20 mouse cellular contexts compared by ENCODE assay signal in the genomic region with DNA sequence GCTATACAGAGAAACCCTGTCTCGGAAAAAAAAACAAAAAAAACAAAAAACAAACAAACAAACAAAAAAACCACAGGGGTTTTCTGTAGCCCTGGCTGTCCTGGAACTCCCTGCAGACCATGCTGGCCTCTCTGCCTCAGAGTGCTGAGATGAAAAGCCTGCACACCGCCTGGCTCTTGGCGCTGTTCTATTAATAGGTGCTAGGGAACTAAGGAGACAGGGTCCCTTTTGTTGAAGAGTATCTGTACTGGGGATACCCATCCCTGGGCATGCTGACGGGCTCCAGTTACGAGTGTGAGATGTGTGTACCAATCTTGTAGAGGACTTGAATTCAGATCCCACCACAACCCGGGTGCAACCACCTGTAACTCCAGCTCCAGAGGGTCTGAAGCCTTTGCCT. TPM values are rescaled to one million over a fixed set of nuclear protein-coding genes. Genes with fewer than 3 reads are reported as not detected.
DNase-seq lines count a peak whose midpoint lies in the region; ATAC-seq and TF ChIP-seq lines count a peak whose summit lies in the region.
"Had no signal": no experiment of that assay in that cellular context is flagged by ENCODE, and none has a peak within 500 bp of the region (broad histone marks: within the 10 kb centered on the region; RNA-seq: fewer than 3 reads in every experiment).

No protein-coding gene starts in this region.

- H3K4me2 ChIP-seq in heart, embryonic 13.5 days = no peak overlapping the region
- peak overlapping the region; percentile 48 for H3K4me2 ChIP-seq in intestine, embryonic 15.5 days (replicated peaks)
- H3K4me2 ChIP-seq: forebrain, embryonic 13.5 days; hindbrain, embryonic 14.5 days had no signal

- intact Hi-C loops in gastrocnemius, adult 2 months (cut with DNase I) = loop anchor here (2.0 kb wide), 1 partner anchor 105 kb away; no protein-coding TSS in a partner anchor
- intact Hi-C loops in heart, postnatal 36 days (cut with DNase I) = loop anchor here (1.0 to 2.0 kb wide), 2 partner anchors 35 to 105 kb away; no protein-coding TSS in a partner anchor

- no peaks in the 10 kb centered on the region for H3K36me3 ChIP-seq in heart, embryonic 13.5 days
- no peaks in the 10 kb centered on the region for H3K36me3 ChIP-seq in intestine, embryonic 15.5 days
- no peaks in the 10 kb centered on the region for H3K36me3 ChIP-seq in small intestine, adult 2 months (ENCODE audit: control insufficient read depth, insufficient read depth, low read length)
- H3K36me3 ChIP-seq: embryonic facial prominence, embryonic 10.5 days; G1E; hindbrain, embryonic 10.5 days had no signal

- ATAC-seq in heart, embryonic 13.5 days (ENCODE audit: extremely low read depth, insufficient number of reproducible peaks, low FRiP score, low TSS enrichment) = no peak
- no peak for ATAC-seq in intestine, embryonic 15.5 days
- ATAC-seq: CD4-positive, CD25-positive, alpha-beta regulatory T cell, adult 4 months; forebrain, embryonic 13.5 days; forebrain, postnatal 0 days had no signal

- no peak for DNase-seq in gastrocnemius, adult 2 months
- no peak for DNase-seq in gastrocnemius, adult 8-10 months (ENCODE audit: low spot score in 2 of 2)
- DNase-seq in heart, postnatal 36 days = no peak
- DNase-seq in kidney, adult 18-20 months = no peak
- DNase-seq: adrenal gland, adult 8-10 months; adrenal gland, postnatal 36 days; B cell, adult 2 months; cerebellum, adult 2 months; cerebellum, postnatal 10 days; forebrain, postnatal 0 days had no signal

- H3K9ac ChIP-seq in heart, embryonic 13.5 days = no peak overlapping the region
- no peak overlapping the region for H3K9ac ChIP-seq in intestine, embryonic 15.5 days
- H3K9ac ChIP-seq: forebrain, embryonic 13.5 days; forebrain, postnatal 0 days; hindbrain, embryonic 14.5 days had no signal

- TF ChIP-seq POLR2A in small intestine, adult 2 months (IDR thresholded peaks at IDR 0.05; ENCODE audit: low read depth, low read length) = no peak

- H3K4me1 ChIP-seq in heart, embryonic 13.5 days = peaks cover 34% of the 10 kb centered on the region
- peaks cover 14% of the 10 kb centered on the region for H3K4me1 ChIP-seq in intestine, embryonic 15.5 days (replicated peaks)
- peaks cover 9% of the 10 kb centered on the region for H3K4me1 ChIP-seq in small intestine, adult 2 months (ENCODE audit: control insufficient read depth, insufficient read depth, insufficient read length, low read length)

- peak overlapping the region; percentile 51; the same call in 1 of the 2 replicates for H3K27ac ChIP-seq in gastrocnemius, adult 2 months
- H3K27ac ChIP-seq in heart, embryonic 13.5 days (replicated peaks) = peak overlapping the region; percentile 78
- H3K27ac ChIP-seq in intestine, embryonic 15.5 days = no peak overlapping the region
- H3K27ac ChIP-seq in small intestine, adult 2 months (ENCODE audit: insufficient read depth, low read depth, low read length) = peak overlapping the region; percentile 89
- H3K27ac ChIP-seq: embryonic facial prominence, embryonic 10.5 days; forebrain, embryonic 13.5 days; hindbrain, embryonic 10.5 days; hindbrain, embryonic 14.5 days had no signal

- H3K27me3 ChIP-seq in heart, embryonic 13.5 days (replicated peaks) = peaks cover 5% of the 10 kb centered on the region; the same call in 1 of the 2 replicates
- no peaks in the 10 kb centered on the region for H3K27me3 ChIP-seq in intestine, embryonic 15.5 days (replicated peaks)
- no peaks in the 10 kb centered on the region for H3K27me3 ChIP-seq in small intestine, adult 2 months (ENCODE audit: control insufficient read depth, insufficient read depth, low read length)

- TF ChIP-seq CTCF in gastrocnemius, adult 2 months (IDR thresholded peaks at IDR 0.05) = no peak
- no peak for TF ChIP-seq CTCF in small intestine, adult 2 months (IDR thresholded peaks at IDR 0.05; ENCODE audit: extremely low read depth, insufficient read length, insufficient replicate concordance, low read depth, low read length)

- no peak overlapping the region for H3K4me3 ChIP-seq in gastrocnemius, adult 2 months
- no peak overlapping the region for H3K4me3 ChIP-seq in heart, embryonic 13.5 days
- no peak overlapping the region for H3K4me3 ChIP-seq in intestine, embryonic 15.5 days (replicated peaks)
- peak overlapping the region; percentile 25 for H3K4me3 ChIP-seq in small intestine, adult 2 months (ENCODE audit: low read depth, low read length)
- H3K4me3 ChIP-seq: forebrain, embryonic 13.5 days; hindbrain, embryonic 10.5 days had no signal

- no peaks in the 10 kb centered on the region for H3K9me3 ChIP-seq in heart, embryonic 13.5 days
- no peaks in the 10 kb centered on the region for H3K9me3 ChIP-seq in intestine, embryonic 15.5 days
- H3K9me3 ChIP-seq: forebrain, embryonic 13.5 days; hindbrain, embryonic 10.5 days had no signal

- WGBS in heart, embryonic 13.5 days = 45% methylated on average over 6 of the region's 6 CpGs
- 72% methylated on average over 6 of the region's 6 CpGs for WGBS in intestine, embryonic 15.5 days
- WGBS in small intestine, adult 2 months = 33% methylated on average over 6 of the region's 6 CpGs

RNA-seq across cellular contexts. Expression of a gene that starts 5.9 kb away (rescaled TPM):
- 10 to 100 TPM; 22.8 to 23.1 TPM for total RNA-seq in gastrocnemius, adult 2 months (2021)
- 10 to 100 TPM; 13.4 to 21.4 (median 19.1) TPM for total RNA-seq in gastrocnemius, adult 8-10 months (2022)
- 29.0 and 32.4 TPM in 2 replicates for polyA plus RNA-seq in heart, embryonic 13.5 days (2015; fragmentation: Nextera tagmentation; extraction: Ambion mirVana)
- total RNA-seq in heart, postnatal 36 days (2021) = 100 to 1,000 TPM; 207 TPM
- 21.4 and 23.0 TPM in 2 replicates for polyA plus RNA-seq in intestine, embryonic 15.5 days (2015; fragmentation: Nextera tagmentation; extraction: Ambion mirVana)
- polyA plus RNA-seq in small intestine, adult 2 months (2012; rRNA removed) = 55.9 and 89.2 TPM in 2 replicates
- polyA plus RNA-seq: G1E had no signal

RNA-seq across cellular contexts. Expression of a gene that starts 14.9 kb away (rescaled TPM):
- total RNA-seq in gastrocnemius, adult 2 months (2021) = 1 to 10 TPM; 1.8 to 2.2 TPM
- 1 to 10 TPM in 2 of 4 experiments, under 1 TPM in 2; 0.78 to 1.1 (median 1.0) TPM for total RNA-seq in gastrocnemius, adult 8-10 months (2022)
- polyA plus RNA-seq in heart, embryonic 13.5 days (2015; fragmentation: Nextera tagmentation; extraction: Ambion mirVana) = 9.5 and 10.8 TPM in 2 replicates
- 1 to 10 TPM; 3.3 to 4.0 TPM for total RNA-seq in heart, postnatal 36 days (2021)
- 24.9 and 26.7 TPM in 2 replicates for polyA plus RNA-seq in intestine, embryonic 15.5 days (2015; fragmentation: Nextera tagmentation; extraction: Ambion mirVana)
- polyA plus RNA-seq in small intestine, adult 2 months (2012; rRNA removed) = 19.1 and 40.2 TPM in 2 replicates
- polyA plus RNA-seq: CD4-positive, CD25-positive, alpha-beta regulatory T cell, adult 4 months had no signal

RNA-seq across cellular contexts. Expression of a gene that starts 44.9 kb away (rescaled TPM):
- total RNA-seq in gastrocnemius, adult 2 months (2021) = 1 to 10 TPM in 1 of 2 experiments, not detected in 1; 1.2 TPM
- under 1 TPM in 1 of 4 experiments, not detected in 3; 0.63 TPM for total RNA-seq in gastrocnemius, adult 8-10 months (2022)
- polyA plus RNA-seq in heart, embryonic 13.5 days (2015; fragmentation: Nextera tagmentation; extraction: Ambion mirVana) = 0.29 and 0.48 TPM in 2 replicates
- 1 to 10 TPM; 1.6 TPM for total RNA-seq in heart, postnatal 36 days (2021)
- 0.77 TPM in 1 of 2 replicates, not detected in the other for polyA plus RNA-seq in intestine, embryonic 15.5 days (2015; fragmentation: Nextera tagmentation; extraction: Ambion mirVana)
- 0.46 and 2.7 TPM in 2 replicates for polyA plus RNA-seq in small intestine, adult 2 months (2012; rRNA removed)
- total RNA-seq: adrenal gland, adult 8-10 months; forebrain, postnatal 0 days; G1E had no signal
- polyA plus RNA-seq: CD4-positive, CD25-positive, alpha-beta regulatory T cell, adult 4 months; cerebellum, adult 2 months; embryonic facial prominence, embryonic 10.5 days; embryonic facial prominence, embryonic 14.5 days; forebrain, embryonic 13.5 days; G1E; hindbrain, embryonic 10.5 days; hindbrain, embryonic 14.5 days had no signal

RNA-seq across cellular contexts. Expression of a gene that starts 45.0 kb away (rescaled TPM):
- 10 to 100 TPM; 20.4 to 20.5 TPM for total RNA-seq in gastrocnemius, adult 2 months (2021)
- 10 to 100 TPM; 14.3 to 19.4 (median 15.7) TPM for total RNA-seq in gastrocnemius, adult 8-10 months (2022)
- 35.2 and 35.8 TPM in 2 replicates for polyA plus RNA-seq in heart, embryonic 13.5 days (2015; fragmentation: Nextera tagmentation; extraction: Ambion mirVana)
- 10 to 100 TPM; 27.6 to 32.1 TPM for total RNA-seq in heart, postnatal 36 days (2021)
- polyA plus RNA-seq in intestine, embryonic 15.5 days (2015; fragmentation: Nextera tagmentation; extraction: Ambion mirVana) = 42.4 and 44.9 TPM in 2 replicates
- 3.6 and 5.2 TPM in 2 replicates for polyA plus RNA-seq in small intestine, adult 2 months (2012; rRNA removed)

RNA-seq across cellular contexts. Expression of a gene that starts 46.9 kb away (rescaled TPM):
- 10 to 100 TPM; 66.3 to 67.4 TPM for total RNA-seq in gastrocnemius, adult 2 months (2021)
- total RNA-seq in gastrocnemius, adult 8-10 months (2022) = 10 to 100 TPM; 54.0 to 72.3 (median 63.4) TPM
- polyA plus RNA-seq in heart, embryonic 13.5 days (2015; fragmentation: Nextera tagmentation; extraction: Ambion mirVana) = 16.5 and 20.8 TPM in 2 replicates
- 10 to 100 TPM; 51.5 to 65.1 TPM for total RNA-seq in heart, postnatal 36 days (2021)
- polyA plus RNA-seq in intestine, embryonic 15.5 days (2015; fragmentation: Nextera tagmentation; extraction: Ambion mirVana) = 23.3 and 23.7 TPM in 2 replicates
- polyA plus RNA-seq in small intestine, adult 2 months (2012; rRNA removed) = 13.6 and 24.3 TPM in 2 replicates

Comparison
In these comparisons a context has a peak if more than half of its experiments do, and no peak if none do; other contexts are left out.
1. RNA of a gene that starts 5.9 kb away (total RNA-seq): 207 TPM in heart, postnatal 36 days; 22.8 to 23.1 TPM in gastrocnemius, adult 2 months and 13.4 to 21.4 TPM in gastrocnemius, adult 8-10 months; every median in the first group is over 4 times any median in the second.